Mouse (Mus musculus) CD4-positive, CD25-positive, alpha-beta regulatory T cell, adult 4 months (primary cell): ENCODE results near the gene Gm40193. TPM values are rescaled to one million over a fixed set of nuclear protein-coding genes. Genes with fewer than 3 reads are reported as not detected.

Source experiments
- ATAC-seq: one replicate; pipeline ENCODE4 v1.8.0; 2017
- polyA plus RNA-seq, 2 experiments: library from polyadenylated mRNA; unstranded; fragments of 100-300 nt; shearing (Covaris generic); gene quantifications; one replicate each; pipeline ENCODE4 v1.2.1; 2017

Gene Gm40193
- polyA plus RNA-seq, 2 experiments from 2014 or later: not detected

DNA sequence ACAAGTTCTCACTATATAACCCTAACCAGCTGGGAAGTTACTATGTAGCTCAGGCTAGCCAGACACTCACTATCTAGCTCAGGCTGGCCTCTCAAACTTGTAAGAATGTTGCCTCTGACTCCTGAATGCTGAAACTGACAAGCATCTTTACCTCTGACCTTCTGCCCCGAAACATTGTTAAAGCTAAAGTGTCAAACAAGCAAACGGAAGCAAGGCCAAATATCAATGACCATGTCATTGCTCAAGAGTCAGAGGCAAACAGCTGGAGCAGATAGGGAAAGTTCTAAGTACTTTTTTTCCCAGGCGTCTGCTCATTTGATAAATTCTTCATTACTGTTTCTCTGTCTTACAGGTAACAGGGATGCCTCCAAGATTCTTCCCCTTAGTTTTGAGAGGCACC lies 30.7 kb downstream of the Gm40193 start:
- no peak for ATAC-seq

DNA sequence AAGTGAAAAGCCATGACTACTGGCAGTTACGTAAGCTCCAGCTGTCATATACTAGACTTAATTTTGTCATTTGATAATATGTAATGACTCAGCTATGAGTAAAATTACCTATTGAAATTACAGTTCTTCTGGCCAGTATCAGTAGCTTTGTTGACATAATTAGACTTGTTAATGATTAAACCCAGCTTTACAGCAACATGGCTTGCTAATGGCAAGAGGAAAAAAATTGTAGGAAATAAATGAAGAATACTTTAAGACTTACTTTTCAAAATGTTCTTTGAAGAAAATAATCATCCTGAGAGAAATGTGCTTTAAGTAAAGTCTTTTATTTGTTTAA lies 32.3 kb downstream of the Gm40193 start:
- ATAC-seq: no peak

DNA sequence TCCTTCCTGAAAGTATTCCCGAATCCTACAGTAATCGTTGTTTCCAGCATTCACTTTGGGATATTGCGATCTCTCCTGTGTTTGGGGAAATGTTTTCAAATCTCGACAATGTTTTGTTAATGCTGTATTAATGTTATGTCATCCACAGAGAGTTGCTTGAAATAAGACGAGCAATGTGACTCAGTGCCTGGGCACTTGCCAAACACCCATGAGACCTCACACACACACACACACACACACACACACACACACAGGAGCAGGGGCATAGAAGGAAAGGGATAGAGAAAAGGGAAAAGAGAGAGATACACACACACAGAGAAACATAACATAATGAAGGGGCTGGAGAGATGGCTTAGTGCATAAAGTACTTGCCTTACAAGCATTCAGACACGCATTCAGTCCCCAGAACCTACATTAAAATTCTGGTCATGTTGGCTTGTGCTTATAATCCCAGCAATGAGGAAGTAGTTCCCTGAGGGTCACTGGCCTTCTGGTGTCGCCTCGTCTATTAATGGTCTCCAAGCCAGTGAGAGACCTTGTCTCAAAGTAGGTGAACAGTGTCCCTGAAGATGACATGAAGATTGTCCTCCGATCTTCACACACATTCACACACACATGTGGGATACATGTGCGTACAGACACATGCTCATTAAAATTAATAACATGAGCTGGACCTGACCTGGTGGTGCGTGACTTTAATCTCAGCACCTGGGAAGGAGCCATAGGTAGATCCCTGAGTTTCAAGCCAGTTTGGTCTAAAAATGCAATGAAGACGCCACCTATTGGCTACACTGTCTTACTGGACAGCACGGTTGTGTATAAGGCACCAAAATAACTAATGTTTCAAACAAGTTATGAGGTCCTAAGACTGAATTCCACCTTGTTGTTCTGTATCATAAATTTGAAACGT lies 32.9 kb downstream of the Gm40193 start:
- ATAC-seq: no peak

DNA sequence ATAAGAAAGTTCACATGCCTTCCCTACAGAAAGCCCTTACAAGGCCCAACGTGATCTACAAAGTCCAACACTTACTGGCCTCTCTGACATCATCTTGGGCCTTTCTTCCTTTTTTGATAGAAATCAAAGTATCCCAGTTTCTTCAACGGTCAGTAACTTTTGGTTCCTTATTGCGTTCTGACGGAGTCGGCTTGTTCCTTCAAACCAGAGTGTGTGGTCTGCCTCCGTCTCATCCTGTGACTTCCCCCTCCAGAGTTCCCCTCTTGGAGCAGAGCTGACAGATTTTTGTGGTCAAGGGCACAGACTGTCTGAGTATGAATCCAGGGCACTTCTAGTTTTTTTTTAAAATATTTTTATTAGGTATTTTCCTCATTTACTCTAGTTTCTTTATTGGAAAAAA lies 43.1 kb downstream of the Gm40193 start:
- no peak for ATAC-seq

DNA sequence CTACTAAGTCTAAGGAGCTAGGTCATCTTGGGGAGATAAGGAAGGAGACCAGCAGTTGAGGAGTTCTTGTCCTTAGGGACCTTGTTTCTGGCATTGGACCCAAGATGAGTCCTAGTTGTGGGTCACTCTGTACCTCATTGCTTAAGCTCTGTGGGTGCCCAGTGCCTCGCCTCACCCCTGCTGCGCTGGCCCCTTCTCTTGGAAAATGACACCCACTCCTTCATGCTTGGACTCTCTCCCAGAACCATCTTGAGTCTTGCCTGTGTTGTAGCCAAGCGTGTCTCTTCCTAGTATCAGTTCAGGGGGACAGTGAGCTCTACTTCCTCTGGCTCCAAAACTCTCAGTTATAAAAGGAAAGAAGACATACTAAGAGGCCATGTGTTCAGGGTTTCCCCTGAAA lies 43.6 kb downstream of the Gm40193 start:
- ATAC-seq: no peak

GRCm38 (mm10) chr11:70487816-70488215 lies 44.9 kb downstream of the Gm40193 start:
- no peak for ATAC-seq

DNA sequence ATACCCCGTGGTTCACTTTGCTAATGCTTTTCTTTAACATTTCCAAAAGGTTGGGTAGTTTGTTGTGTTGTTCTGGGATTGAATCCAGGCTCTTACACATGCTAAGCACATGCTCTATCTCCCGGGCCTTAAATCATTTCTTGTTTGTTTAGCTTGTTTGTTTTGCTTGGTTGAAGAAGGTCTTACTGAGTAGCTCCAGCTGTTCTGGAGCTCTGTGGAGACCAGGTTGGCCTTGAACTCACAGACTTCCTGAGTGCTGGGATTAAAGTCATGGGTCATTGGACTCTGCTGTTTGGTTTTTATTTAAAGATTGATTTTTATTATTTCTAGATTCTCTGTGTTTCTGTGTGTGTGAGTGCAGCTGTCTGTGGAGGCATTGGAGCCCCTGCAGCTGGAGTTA lies 47.2 kb downstream of the Gm40193 start:
- ATAC-seq: no peak

Other genes with a start within 250 kb of the Gm40193 start
- not detected for gene Alox12e, start 210.3 kb downstream of the Gm40193 start, polyA plus RNA-seq
- gene Alox15, start 180.9 kb downstream of the Gm40193 start, polyA plus RNA-seq: not detected
- 1 to 10 TPM; 4.4 to 7.7 TPM for gene Pelp1, start 122.9 kb downstream of the Gm40193 start, polyA plus RNA-seq
- gene Arrb2, start 100.3 kb downstream of the Gm40193 start, polyA plus RNA-seq: 10 to 100 TPM; 47.0 to 64.1 TPM
- gene Med11, start 81.0 kb downstream of the Gm40193 start, polyA plus RNA-seq: 10 to 100 TPM; 84.3 to 85.7 TPM
- gene Zmynd15, start 73.5 kb downstream of the Gm40193 start, polyA plus RNA-seq: not detected
- gene Cxcl16, start 73.0 kb downstream of the Gm40193 start, polyA plus RNA-seq: under 1 TPM; 0.43 to 0.87 TPM
- gene Tm4sf5, start 27.7 kb downstream of the Gm40193 start, polyA plus RNA-seq: 1 to 10 TPM in 1 of 2 experiments, under 1 TPM in 1; 1.00 to 2.5 TPM
- not detected for gene Vmo1, start 18.3 kb downstream of the Gm40193 start, polyA plus RNA-seq
- gene Gltpd2, start 13.7 kb downstream of the Gm40193 start, polyA plus RNA-seq: not detected
- 100 to 1,000 TPM; 378 to 439 TPM for gene Psmb6, start 7.6 kb downstream of the Gm40193 start, polyA plus RNA-seq
- gene Pld2, start 7.1 kb upstream of the Gm40193 start, polyA plus RNA-seq: 1 to 10 TPM; 2.7 to 3.9 TPM
- 1 to 10 TPM; 5.6 to 8.4 TPM for gene Mink1, start 29.9 kb upstream of the Gm40193 start, polyA plus RNA-seq
- under 1 TPM in 1 of 2 experiments, not detected in 1; 0.71 TPM for gene 4930544D05Rik, start 82.9 kb upstream of the Gm40193 start, polyA plus RNA-seq
- 1 to 10 TPM; 1.4 to 2.1 TPM for gene Chrne, start 86.3 kb upstream of the Gm40193 start, polyA plus RNA-seq
- gene Gp1ba, start 106.2 kb upstream of the Gm40193 start, polyA plus RNA-seq: under 1 TPM; 0.39 to 0.43 TPM
- 100 to 1,000 TPM; 389 to 496 TPM for gene Rnf167, start 114.3 kb upstream of the Gm40193 start, polyA plus RNA-seq
- gene Slc25a11, start 114.5 kb upstream of the Gm40193 start, polyA plus RNA-seq: 100 to 1,000 TPM in 1 of 2 experiments, 10 to 100 TPM in 1; 84.0 to 102 TPM
- 1,000 to 10,000 TPM; 2,750 to 3,189 TPM for gene Pfn1, start 121.7 kb upstream of the Gm40193 start, polyA plus RNA-seq
- gene Eno3, start 124.3 kb upstream of the Gm40193 start, polyA plus RNA-seq: 10 to 100 TPM; 32.6 to 32.7 TPM
- gene Spag7, start 136.5 kb upstream of the Gm40193 start, polyA plus RNA-seq: 100 to 1,000 TPM; 126 to 132 TPM
- gene Camta2, start 155.2 kb upstream of the Gm40193 start, polyA plus RNA-seq: 10 to 100 TPM; 12.2 to 15.8 TPM
- gene Inca1, start 167.2 kb upstream of the Gm40193 start, polyA plus RNA-seq: 1 to 10 TPM in 1 of 2 experiments, under 1 TPM in 1; 0.30 to 1.2 TPM
- gene Kif1c, start 167.6 kb upstream of the Gm40193 start, polyA plus RNA-seq: 1 to 10 TPM; 1.0 to 1.1 TPM
- 1 to 10 TPM; 4.0 to 5.3 TPM for gene Zfp3, start 231.3 kb upstream of the Gm40193 start, polyA plus RNA-seq